Mouse (Mus musculus): ENCODE measurements around the gene Agbl3. TPM values are rescaled to one million over a fixed set of nuclear protein-coding genes. Genes with fewer than 3 reads are reported as not detected.

The Agbl3 gene
- polyA plus RNA-seq (2015; fragmentation: Nextera tagmentation; extraction: Ambion mirVana): 9.2 and 11.4 TPM in 2 replicates

DNA sequence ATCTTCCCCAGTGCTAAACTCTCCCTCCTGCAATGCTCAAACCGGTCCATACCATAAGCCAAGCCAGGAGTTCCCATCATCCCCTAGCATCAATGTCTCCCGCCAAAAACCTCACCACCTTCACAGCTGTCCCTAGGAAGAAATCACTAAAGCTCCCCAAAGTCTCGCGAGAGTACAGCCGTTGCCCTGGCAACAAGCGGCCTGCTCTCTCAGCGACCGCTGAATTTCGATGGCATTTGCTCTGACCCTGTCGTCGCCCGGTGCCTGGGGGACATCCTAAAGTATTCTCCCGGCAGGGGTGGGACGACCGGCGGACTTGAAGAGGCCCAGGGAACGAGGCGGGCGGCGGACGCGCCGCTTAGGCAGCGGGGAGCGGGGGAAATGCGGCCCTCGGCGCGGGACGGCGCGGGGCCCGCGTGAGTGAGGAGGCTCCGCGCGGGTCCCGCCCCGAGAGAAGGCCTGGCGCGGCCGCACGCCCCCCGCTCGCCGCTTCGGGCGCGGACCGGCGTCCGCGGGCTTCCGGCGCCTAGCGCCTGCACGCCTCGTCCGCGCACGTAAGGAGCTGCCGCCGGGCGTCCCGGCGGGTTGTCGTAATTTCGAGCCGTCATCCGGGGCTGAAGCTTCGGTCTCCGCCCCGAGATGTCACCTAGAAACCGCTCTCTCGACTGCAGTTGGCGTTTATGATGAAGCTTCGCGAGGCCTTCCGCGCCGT is at the start of gene Agbl3:
TSS of gene Agbl3 (plus strand) at position 202 of the 712 bp plus-strand sequence.
- Histone ChIP-seq H3K36me3 (0 out of 2 replicates have a peak, but pooled peaks cover 5% of the 10 kb centered on the region), H3K27ac (peak within 1 kb of the TSS; percentile 100), H3K4me2 (peak within 1 kb of the TSS; percentile 84), H3K4me1 (0 out of 2 replicates have a peak, but pooled peaks cover 3% of the 10 kb centered on the region), H3K9me3 (no peaks in the 10 kb centered on the region), H3K4me3 (peak within 1 kb of the TSS; percentile 74), H3K9ac (peak within 1 kb of the TSS; percentile 95), H3K27me3 (no peaks in the 10 kb centered on the region)
- WGBS: under 1% methylated on average over 76 of the region's 81 CpGs
- ATAC-seq (ENCODE audit: borderline replicate concordance, extremely low read depth, low FRiP score, low TSS enrichment): peak; percentile 95

DNA sequence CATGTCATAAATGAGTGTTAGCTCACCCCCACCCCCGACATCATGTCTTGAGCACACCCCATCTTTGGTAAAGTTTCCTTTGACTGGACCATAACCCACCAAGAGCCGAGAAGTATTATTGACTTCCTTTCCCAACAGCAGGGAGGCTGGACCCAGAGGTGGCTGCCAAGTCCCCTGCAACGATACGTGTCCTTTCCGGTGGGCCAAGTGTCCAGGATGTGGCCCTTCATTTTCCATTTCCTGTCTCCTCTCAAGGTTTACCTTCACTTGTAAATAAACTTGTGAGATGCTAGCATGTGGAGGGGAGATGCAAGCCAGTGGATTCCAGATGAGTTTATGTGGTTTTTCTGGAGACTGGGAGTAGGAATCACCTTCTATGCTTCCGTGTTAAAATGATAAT is 49.2 kb upstream of the Agbl3 start:
- Histone ChIP-seq H3K4me1 (peaks cover 36% of the 10 kb centered on the region), H3K27ac (no peak overlapping the region)
- WGBS: 47% methylated on average over 6 of the region's 6 CpGs

DNA sequence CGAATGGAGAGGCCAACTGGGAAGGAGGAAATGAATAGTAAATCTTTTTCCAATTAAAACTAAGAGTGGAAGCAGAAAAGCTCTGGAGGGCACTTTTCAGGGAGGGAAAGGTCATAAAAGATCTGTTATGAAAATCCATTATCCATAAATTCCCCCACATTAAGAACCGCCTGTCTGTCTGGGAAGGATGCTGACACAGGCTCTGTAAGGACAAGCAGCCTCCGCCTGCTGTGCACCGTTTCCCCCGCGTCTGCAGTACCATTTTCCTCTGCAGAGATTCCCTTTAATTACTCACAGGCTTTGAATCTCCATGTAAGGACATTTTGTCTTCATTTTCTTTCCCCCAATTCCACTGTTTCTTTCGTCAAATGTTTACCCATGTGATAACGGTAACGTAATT is 48.7 kb upstream of the Agbl3 start:
- H3K9me3 ChIP-seq: no peaks in the 10 kb centered on the region
- no peak overlapping the region for H3K9ac ChIP-seq
- no peak for ATAC-seq (ENCODE audit: borderline replicate concordance, extremely low read depth, low FRiP score, low TSS enrichment)
- 70% methylated on average over 9 of the region's 9 CpGs for WGBS
- H3K27me3 ChIP-seq: no peaks in the 10 kb centered on the region
- H3K36me3 ChIP-seq: no peaks in the 10 kb centered on the region
- no peak overlapping the region for H3K4me2 ChIP-seq
- no peak overlapping the region for H3K27ac ChIP-seq
- no peak overlapping the region for H3K4me3 ChIP-seq
- H3K4me1 ChIP-seq: peaks cover 36% of the 10 kb centered on the region

More for the DNA sequence above, 49.2 kb upstream of the Agbl3 start:
- no peak for ATAC-seq (ENCODE audit: borderline replicate concordance, extremely low read depth, low FRiP score, low TSS enrichment)
- no peaks in the 10 kb centered on the region for H3K27me3 ChIP-seq
- H3K9me3 ChIP-seq: no peaks in the 10 kb centered on the region
- no peak overlapping the region for H3K4me2 ChIP-seq
- H3K36me3 ChIP-seq: no peaks in the 10 kb centered on the region
- H3K4me3 ChIP-seq: no peak overlapping the region
- no peak overlapping the region for H3K9ac ChIP-seq

DNA sequence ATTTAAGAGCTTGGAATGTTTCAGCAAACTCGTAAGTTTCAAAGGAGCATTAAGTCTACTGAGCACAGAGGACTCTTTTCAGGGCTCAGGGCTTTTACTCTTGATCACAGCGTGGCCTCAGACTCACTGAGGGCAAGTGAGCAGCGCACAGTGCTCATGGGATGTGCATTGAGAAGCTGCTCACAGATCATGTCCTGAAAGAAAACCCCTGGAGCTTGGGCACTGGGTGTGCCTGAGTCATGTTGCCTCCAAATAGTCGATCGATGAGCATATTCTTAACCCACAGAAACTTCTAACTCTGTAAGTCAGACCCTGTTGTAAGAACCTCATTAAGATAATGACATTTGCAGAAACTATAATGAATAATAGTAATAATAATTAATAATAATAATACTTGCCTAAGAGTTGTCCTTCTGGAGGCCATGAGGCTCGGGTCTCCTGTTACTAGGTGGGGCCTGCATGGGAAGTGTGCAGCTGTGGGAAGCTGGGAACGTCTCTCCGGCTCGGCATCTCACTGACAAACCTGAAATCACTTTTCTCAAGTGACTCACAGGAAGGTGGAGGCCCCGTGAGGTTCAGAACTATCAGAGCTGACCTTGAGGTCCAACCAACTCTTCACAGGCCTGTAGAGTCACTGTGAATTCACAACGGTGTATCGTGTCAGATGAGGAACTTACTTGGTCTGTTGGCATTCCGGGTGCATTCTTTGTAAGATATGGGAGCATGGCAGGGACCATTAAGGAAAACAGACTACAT is 45.1 kb upstream of the Agbl3 start:
- H3K4me2 ChIP-seq: no peak overlapping the region
- H3K4me3 ChIP-seq: no peak overlapping the region
- peaks cover 19% of the 10 kb centered on the region for H3K4me1 ChIP-seq
- H3K9ac ChIP-seq: no peak overlapping the region
- H3K9me3 ChIP-seq: no peaks in the 10 kb centered on the region
- no peak overlapping the region for H3K27ac ChIP-seq
- WGBS: 69% methylated on average over 13 of the region's 13 CpGs
- H3K36me3 ChIP-seq: no peaks in the 10 kb centered on the region
- no peaks in the 10 kb centered on the region for H3K27me3 ChIP-seq
- no peak for ATAC-seq (ENCODE audit: borderline replicate concordance, extremely low read depth, low FRiP score, low TSS enrichment)

DNA sequence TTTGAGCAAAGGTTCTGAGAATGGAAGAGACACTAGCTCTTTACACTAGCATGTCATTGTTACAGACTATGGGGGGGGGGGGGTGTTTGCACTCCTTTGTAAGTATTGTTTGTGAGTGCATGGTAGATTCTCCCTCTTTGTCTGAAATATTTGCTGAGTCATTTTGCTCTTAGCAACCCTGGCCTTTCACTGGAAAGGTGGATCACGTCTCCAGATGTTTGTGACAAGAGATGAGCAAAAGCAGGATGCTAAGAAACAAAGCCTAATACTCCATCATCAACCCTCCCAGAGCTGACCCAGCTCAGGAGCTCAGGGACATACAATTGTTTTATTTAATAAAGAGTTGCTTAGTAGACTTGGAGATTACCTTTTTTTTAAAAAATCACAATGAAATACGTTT is 43.3 kb upstream of the Agbl3 start:
- Histone ChIP-seq H3K27ac (no peak overlapping the region), H3K4me3 (no peak overlapping the region), H3K9ac (no peak overlapping the region), H3K4me2 (no peak overlapping the region), H3K4me1 (peaks cover 6% of the 10 kb centered on the region), H3K27me3 (no peaks in the 10 kb centered on the region), H3K36me3 (peaks cover 4% of the 10 kb centered on the region), H3K9me3 (no peaks in the 10 kb centered on the region)
- ATAC-seq (ENCODE audit: borderline replicate concordance, extremely low read depth, low FRiP score, low TSS enrichment): no peak
- WGBS: 51% methylated on average over 2 of the region's 2 CpGs

DNA sequence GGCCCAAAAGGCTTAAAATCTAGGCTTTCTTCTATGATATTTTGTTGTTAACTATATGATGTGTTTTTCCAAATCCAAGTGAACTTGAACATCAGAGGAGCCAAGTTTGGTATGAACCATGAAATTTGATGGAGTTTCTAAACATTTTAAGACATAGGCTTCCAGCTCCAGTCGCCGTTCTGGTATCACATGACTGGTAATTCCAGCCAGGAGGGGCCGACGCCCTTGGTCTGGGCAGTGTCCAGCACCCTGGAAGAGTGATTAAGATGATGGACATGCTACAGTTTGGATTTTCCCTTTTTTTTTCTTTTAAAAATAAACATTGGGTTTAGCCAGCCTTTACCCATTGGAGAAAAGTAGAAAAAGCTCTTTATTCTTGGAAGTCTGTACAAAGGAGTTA is 36.3 kb upstream of the Agbl3 start:
- H3K4me1 ChIP-seq: peaks cover 9% of the 10 kb centered on the region
- ATAC-seq (ENCODE audit: borderline replicate concordance, extremely low read depth, low FRiP score, low TSS enrichment): no peak
- 51% methylated on average over 4 of the region's 4 CpGs for WGBS
- H3K27me3 ChIP-seq: no peaks in the 10 kb centered on the region
- H3K27ac ChIP-seq: no peak overlapping the region
- H3K4me3 ChIP-seq: no peak overlapping the region
- H3K4me2 ChIP-seq: no peak overlapping the region
- H3K9me3 ChIP-seq: no peaks in the 10 kb centered on the region
- H3K36me3 ChIP-seq: peaks cover 24% of the 10 kb centered on the region
- no peak overlapping the region for H3K9ac ChIP-seq

DNA sequence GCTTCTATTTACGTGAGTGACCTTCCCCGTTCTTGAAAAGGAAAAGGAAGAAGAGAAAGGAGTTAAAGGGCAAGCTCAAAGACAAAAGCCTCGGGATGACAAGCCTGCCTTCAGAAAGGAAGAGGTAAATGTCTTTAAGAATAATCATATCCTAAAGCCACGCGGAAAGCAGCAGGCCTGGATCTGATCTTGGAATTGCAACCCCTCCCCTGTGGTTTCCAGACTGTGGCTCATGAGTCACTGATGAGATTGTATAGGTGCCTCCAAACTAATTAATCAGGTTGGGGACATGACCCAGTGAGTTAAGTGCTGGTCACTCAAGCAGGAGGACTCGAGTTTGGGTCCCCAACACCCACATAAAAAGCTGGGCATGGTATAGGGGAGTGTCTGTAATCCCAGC is 32.4 kb upstream of the Agbl3 start:
- H3K4me1 ChIP-seq: 0 out of 2 replicates have a peak, but pooled peaks cover 3% of the 10 kb centered on the region
- ATAC-seq (ENCODE audit: borderline replicate concordance, extremely low read depth, low FRiP score, low TSS enrichment): no peak
- H3K27me3 ChIP-seq: no peaks in the 10 kb centered on the region
- WGBS: 53% methylated on average over 6 of the region's 6 CpGs
- no peak overlapping the region for H3K4me3 ChIP-seq
- peaks cover 22% of the 10 kb centered on the region; the same call in 1 of the 2 replicates for H3K36me3 ChIP-seq
- H3K27ac ChIP-seq: no peak overlapping the region
- H3K4me2 ChIP-seq: no peak overlapping the region
- H3K9ac ChIP-seq: no peak overlapping the region
- H3K9me3 ChIP-seq: no peaks in the 10 kb centered on the region

DNA sequence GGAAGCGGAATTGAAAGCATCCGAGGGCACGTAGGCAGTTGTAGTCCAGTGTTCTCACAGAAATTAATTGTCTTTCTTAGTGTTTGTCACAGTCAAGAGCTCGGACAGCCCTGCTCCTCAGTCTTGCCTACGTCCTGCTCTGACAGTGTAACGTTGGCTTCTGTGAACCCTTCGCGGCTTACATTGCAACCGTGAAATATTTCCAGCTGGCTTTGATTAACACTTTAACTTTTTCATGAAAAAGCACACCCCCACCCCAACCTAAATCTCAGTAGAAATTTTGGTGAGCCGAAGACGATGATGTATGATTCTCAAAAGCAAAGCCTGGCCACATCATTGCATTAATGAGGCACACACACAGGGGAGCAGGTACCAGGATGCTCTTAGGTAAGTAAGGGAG is 31.7 kb upstream of the Agbl3 start:
- Histone ChIP-seq H3K27me3 (no peaks in the 10 kb centered on the region), H3K36me3 (peaks cover 22% of the 10 kb centered on the region; the same call in 1 of the 2 replicates), H3K9me3 (no peaks in the 10 kb centered on the region), H3K4me2 (no peak overlapping the region), H3K4me1 (0 out of 2 replicates have a peak, but pooled peaks cover 2% of the 10 kb centered on the region), H3K9ac (no peak overlapping the region), H3K27ac (no peak overlapping the region), H3K4me3 (no peak overlapping the region)
- ATAC-seq (ENCODE audit: borderline replicate concordance, extremely low read depth, low FRiP score, low TSS enrichment): no peak
- 81% methylated on average over 11 of the region's 11 CpGs for WGBS

DNA sequence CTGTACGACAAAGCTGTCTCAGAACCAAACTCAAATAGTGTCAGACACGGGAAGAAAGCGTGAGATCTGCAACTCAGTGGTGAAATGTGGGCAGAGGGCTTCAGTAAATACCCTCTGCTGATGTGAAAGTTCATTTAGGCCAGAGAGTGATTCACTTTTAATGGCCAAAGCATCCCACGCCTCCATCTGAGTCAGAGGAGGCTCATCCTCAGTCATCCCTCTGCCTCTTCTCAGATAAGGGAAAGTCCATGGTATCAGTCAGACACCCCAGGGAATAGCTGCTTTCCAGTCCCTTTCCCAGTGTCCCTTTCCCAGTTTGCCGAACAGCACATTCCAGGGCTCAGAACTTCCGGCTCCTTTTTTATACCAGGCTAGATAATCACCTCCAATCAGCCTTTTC is 30.7 kb upstream of the Agbl3 start:
- Histone ChIP-seq H3K36me3 (peaks cover 22% of the 10 kb centered on the region; the same call in 1 of the 2 replicates), H3K4me3 (no peak overlapping the region), H3K4me1 (no peaks in the 10 kb centered on the region), H3K27me3 (no peaks in the 10 kb centered on the region), H3K27ac (no peak overlapping the region), H3K9me3 (no peaks in the 10 kb centered on the region), H3K4me2 (no peak overlapping the region), H3K9ac (no peak overlapping the region)
- 52% methylated on average over 6 of the region's 6 CpGs for WGBS
- ATAC-seq (ENCODE audit: borderline replicate concordance, extremely low read depth, low FRiP score, low TSS enrichment): no peak

DNA sequence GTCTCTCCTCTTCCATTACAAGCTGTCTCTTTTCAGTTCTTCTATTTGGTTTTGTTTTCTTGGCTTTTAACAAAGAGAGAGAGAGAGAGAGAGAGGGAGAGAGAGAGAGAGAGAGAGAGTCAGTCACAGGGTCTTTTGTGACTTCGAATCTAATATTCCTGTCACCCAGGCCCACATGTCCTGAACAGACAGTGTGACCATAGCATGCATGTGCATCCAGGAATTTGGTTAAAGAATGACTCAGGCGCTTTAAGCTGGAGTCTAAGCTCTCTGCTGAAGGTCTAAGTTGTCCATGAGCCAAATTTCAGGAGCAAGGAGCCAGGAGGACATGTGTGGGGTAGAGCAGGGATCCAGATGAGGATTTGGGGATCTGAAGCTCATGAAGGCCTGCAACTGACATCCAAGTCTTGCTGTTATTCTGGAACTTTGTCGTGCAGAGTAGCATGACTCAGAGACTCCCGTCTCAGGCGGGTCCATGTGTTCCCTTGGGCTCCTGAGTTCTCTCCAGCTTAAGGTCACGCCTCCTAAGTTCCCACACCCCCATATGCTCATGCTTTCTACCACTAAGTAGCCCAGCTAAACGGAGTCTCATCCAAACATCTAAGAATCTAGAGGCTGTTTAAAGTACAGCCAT is 29.6 kb upstream of the Agbl3 start:
- Histone ChIP-seq H3K9ac (no peak overlapping the region), H3K4me1 (no peaks in the 10 kb centered on the region), H3K9me3 (no peaks in the 10 kb centered on the region), H3K27me3 (no peaks in the 10 kb centered on the region), H3K4me3 (no peak overlapping the region), H3K27ac (no peak overlapping the region), H3K36me3 (peaks cover 22% of the 10 kb centered on the region), H3K4me2 (no peak overlapping the region)
- 54% methylated on average over 7 of the region's 7 CpGs for WGBS
- ATAC-seq (ENCODE audit: borderline replicate concordance, extremely low read depth, low FRiP score, low TSS enrichment): no peak

DNA sequence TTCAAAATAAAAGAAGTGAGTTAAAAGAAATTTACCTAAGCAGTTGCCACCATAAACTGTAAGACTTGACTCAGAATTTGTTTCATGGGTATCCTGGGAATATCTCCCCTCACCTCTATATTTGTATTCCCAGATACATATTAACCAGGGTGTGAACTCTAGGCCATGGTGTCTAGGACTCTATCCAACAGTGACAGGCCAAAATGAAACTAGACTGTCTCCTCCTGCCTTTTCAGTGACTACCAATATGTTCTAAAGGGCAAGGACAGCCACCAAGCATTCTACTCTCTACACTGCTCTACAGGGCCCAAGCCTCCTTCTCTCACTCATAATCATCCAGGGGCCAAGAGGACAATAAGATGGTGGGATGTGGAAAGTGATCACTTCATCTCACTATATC is 28.6 kb upstream of the Agbl3 start:
- no peaks in the 10 kb centered on the region for H3K27me3 ChIP-seq
- no peaks in the 10 kb centered on the region for H3K9me3 ChIP-seq
- no peaks in the 10 kb centered on the region for H3K4me1 ChIP-seq
- ATAC-seq (ENCODE audit: borderline replicate concordance, extremely low read depth, low FRiP score, low TSS enrichment): no peak
- H3K4me2 ChIP-seq: no peak overlapping the region
- H3K27ac ChIP-seq: no peak overlapping the region
- H3K36me3 ChIP-seq: peaks cover 23% of the 10 kb centered on the region
- no peak overlapping the region for H3K9ac ChIP-seq
- H3K4me3 ChIP-seq: no peak overlapping the region

DNA sequence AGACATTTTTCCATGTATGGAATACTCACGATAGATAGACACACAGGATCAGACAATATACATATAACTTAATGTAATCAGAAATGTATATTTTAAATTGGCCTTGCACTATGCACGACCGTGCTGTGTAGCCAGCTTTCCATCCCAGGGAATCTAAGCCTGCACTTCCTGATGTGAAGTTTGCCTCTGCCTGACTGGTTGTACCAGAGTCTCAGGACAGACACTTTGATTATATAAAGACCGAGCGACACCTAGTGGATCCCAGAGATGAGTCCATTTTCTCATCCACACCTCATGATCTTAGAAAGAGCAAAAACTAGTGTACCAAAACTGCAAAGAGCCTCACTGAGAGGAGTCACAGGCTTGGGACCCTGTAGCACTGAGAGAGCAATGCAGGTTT is 25.8 kb upstream of the Agbl3 start:
- peak; percentile 59; the same call in 1 of the 2 replicates for ATAC-seq (ENCODE audit: borderline replicate concordance, extremely low read depth, low FRiP score, low TSS enrichment)
- 19% methylated on average over 5 of the region's 5 CpGs for WGBS
- Histone ChIP-seq H3K4me3 (no peak overlapping the region), H3K4me1 (no peaks in the 10 kb centered on the region), H3K4me2 (no peak overlapping the region), H3K27ac (no peak overlapping the region), H3K27me3 (no peaks in the 10 kb centered on the region), H3K9me3 (no peaks in the 10 kb centered on the region), H3K9ac (no peak overlapping the region), H3K36me3 (peaks cover 27% of the 10 kb centered on the region)

Data from lung, embryonic 15.5 days (tissue).